Mouse (Mus musculus): Measurements from ENCODE around the gene Msantd2.

The Msantd2 gene

GRCm38 (mm10) chr9:37541851-37542642 lies 52.9 kb downstream of the Msantd2 start:
- DNase-seq (ENCODE audit: low read depth, low spot score), result no peak

- no peak for DNase-seq (ENCODE audit: low read depth, low spot score)
These were observed 54.8 kb downstream of the Msantd2 start for GRCm38 (mm10) chr9:37543869-37544440.

GRCm38 (mm10) chr9:37544447-37545165 lies 55.5 kb downstream of the Msantd2 start:
- peak; percentile 72 for DNase-seq (ENCODE audit: low read depth, low spot score)

GRCm38 (mm10) chr9:37545166-37545610 lies 56.1 kb downstream of the Msantd2 start:
- no peak for DNase-seq (ENCODE audit: low read depth, low spot score)

GRCm38 (mm10) chr9:37545847-37546452 lies 56.8 kb downstream of the Msantd2 start:
- DNase-seq (ENCODE audit: low read depth, low spot score), result no peak

- no peak for DNase-seq (ENCODE audit: low read depth, low spot score)
These were observed 57.8 kb downstream of the Msantd2 start for GRCm38 (mm10) chr9:37546889-37547288.

- DNase-seq (ENCODE audit: low read depth, low spot score), result no peak
These were observed 61.3 kb downstream of the Msantd2 start for GRCm38 (mm10) chr9:37550435-37550834.

- DNase-seq (ENCODE audit: low read depth, low spot score), result no peak
These were observed 62.8 kb downstream of the Msantd2 start for GRCm38 (mm10) chr9:37551751-37552531.

GRCm38 (mm10) chr9:37552536-37553293 lies 63.6 kb downstream of the Msantd2 start, which contains the start of gene Nrgn:
TSS of gene Nrgn (minus strand) at chr9:37552904.
- peak; percentile 55 for DNase-seq (ENCODE audit: low read depth, low spot score)

- no peak for DNase-seq (ENCODE audit: low read depth, low spot score)
These were observed 65.2 kb downstream of the Msantd2 start for GRCm38 (mm10) chr9:37554279-37554678.

- no peak for DNase-seq (ENCODE audit: low read depth, low spot score)
These were observed 66.0 kb downstream of the Msantd2 start, which contains the start of gene Siae for GRCm38 (mm10) chr9:37554838-37555748. TSS of gene Siae (plus strand) at chr9:37555698.

GRCm38 (mm10) chr9:37556366-37556765 lies 67.2 kb downstream of the Msantd2 start:
- DNase-seq (ENCODE audit: low read depth, low spot score), result no peak

GRCm38 (mm10) chr9:37560617-37561016 lies 71.5 kb downstream of the Msantd2 start:
- DNase-seq (ENCODE audit: low read depth, low spot score), result no peak

GRCm38 (mm10) chr9:37563805-37564204 lies 74.7 kb downstream of the Msantd2 start:
- DNase-seq (ENCODE audit: low read depth, low spot score), result no peak

- no peak for DNase-seq (ENCODE audit: low read depth, low spot score)
These were observed 77.9 kb downstream of the Msantd2 start for GRCm38 (mm10) chr9:37567019-37567418.

- no peak for DNase-seq (ENCODE audit: low read depth, low spot score)
These were observed 78.3 kb downstream of the Msantd2 start for GRCm38 (mm10) chr9:37567454-37567853.

GRCm38 (mm10) chr9:37567892-37568604 lies 78.9 kb downstream of the Msantd2 start:
- DNase-seq (ENCODE audit: low read depth, low spot score), result no peak

GRCm38 (mm10) chr9:37568605-37569214 lies 79.6 kb downstream of the Msantd2 start:
- DNase-seq (ENCODE audit: low read depth, low spot score), result no peak
